Mouse (Mus musculus) hindbrain, embryonic 10.5 days (tissue): ENCODE results near the gene Fry. TPM values are rescaled to one million over a fixed set of nuclear protein-coding genes. Genes with fewer than 3 reads are reported as not detected.
A peak's percentile ranks its signal among the peaks of the same experiment; 100 is the strongest.

Experiments
- DNase-seq: peaks from one replicate; pipeline ENCODE4 v3.0.0-alpha.2; 2017; ENCODE audit warnings: low spot score
- H3K27ac ChIP-seq: fragments of 300-500 bp; sonication (generic); 2 replicates; pipeline ENCODE4 v1.5.1; 2016; ENCODE audit warnings: mild to moderate bottlenecking, moderate library complexity
- H3K27me3 ChIP-seq: fragments of 300-500 bp; sonication (generic); 2 replicates; pipeline ENCODE4 v1.6.1; 2016; ENCODE audit warnings: mild to moderate bottlenecking; ENCODE audit not compliant: poor library complexity, insufficient read depth, severe bottlenecking
- H3K36me3 ChIP-seq: fragments of 300-500 bp; sonication (generic); 2 replicates; pipeline ENCODE4 v1.6.1; 2016; ENCODE audit warnings: mild to moderate bottlenecking, moderate library complexity
- H3K4me1 ChIP-seq: fragments of 300-500 bp; sonication (generic); replicated peaks from 2 replicates; pipeline ENCODE4 v1.6.1; 2016; ENCODE audit warnings: mild to moderate bottlenecking
- H3K4me3 ChIP-seq: fragments of 300-500 bp; sonication (generic); 2 replicates; pipeline ENCODE4 v1.5.1; 2016; ENCODE audit warnings: mild to moderate bottlenecking, moderate library complexity
- H3K9me3 ChIP-seq: fragments of 300-500 bp; sonication (generic); 2 replicates; pipeline ENCODE4 v1.6.1; 2016; ENCODE audit warnings: mild to moderate bottlenecking, moderate library complexity
- WGBS: fragments of 180-500 bp; shearing (Covaris S2); methylation state at CpG from one replicate; pipeline ENCODE4 v1.1.7; 2016; 5-methylcytosine and 5-hydroxymethylcytosine counted together
- polyA plus RNA-seq: library from polyadenylated mRNA; unstranded; fragments of >200 nt; fragmentation: Nextera tagmentation; extraction: Ambion mirVana; gene quantifications from 2 replicates; pipeline ENCODE4 v1.2.1, GENCODE M21; 2016

Gene Fry
- polyA plus RNA-seq, 1 experiment from 2014 or later: 12.5 TPM

GRCm38 (mm10) chr5:150161193-150161592 is 42.7 kb downstream of the Fry start:
- Histone ChIP-seq H3K4me3 (no peak overlapping the region), H3K27me3 (no peaks in the 10 kb centered on the region), H3K9me3 (no peaks in the 10 kb centered on the region), H3K27ac (no peak overlapping the region), H3K4me1 (no peaks in the 10 kb centered on the region; the same call in 1 of the 2 replicates), H3K36me3 (no peaks in the 10 kb centered on the region)
- no peak for DNase-seq
- 88% methylated on average over 6 of the region's 6 CpGs for WGBS

DNA sequence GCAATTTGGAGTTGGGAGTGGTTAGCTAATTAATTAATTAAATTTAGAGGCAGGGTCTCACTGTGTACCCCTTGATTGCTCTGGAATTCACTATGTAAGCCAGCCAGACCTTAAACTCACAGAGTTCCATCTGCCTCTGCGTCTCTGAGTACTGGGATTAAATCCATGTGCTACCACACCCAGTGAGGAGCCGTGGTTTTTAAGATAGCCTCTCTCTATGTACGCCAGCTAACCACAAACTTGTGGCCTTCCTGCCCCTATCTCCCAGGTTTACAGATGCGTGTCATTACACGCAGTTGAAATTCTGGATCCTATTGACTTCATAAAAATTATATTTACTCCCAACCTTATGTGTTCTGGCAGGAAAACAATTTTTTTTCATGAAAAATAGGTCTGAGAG is 43.5 kb downstream of the Fry start:
- WGBS: 90% methylated on average over 5 of the region's 5 CpGs
- Histone ChIP-seq H3K27ac (no peak overlapping the region), H3K4me3 (no peak overlapping the region), H3K4me1 (no peaks in the 10 kb centered on the region; the same call in 1 of the 2 replicates), H3K9me3 (no peaks in the 10 kb centered on the region), H3K27me3 (no peaks in the 10 kb centered on the region), H3K36me3 (no peaks in the 10 kb centered on the region)
- no peak for DNase-seq

- Histone ChIP-seq H3K9me3 (no peaks in the 10 kb centered on the region), H3K27me3 (no peaks in the 10 kb centered on the region), H3K36me3 (no peaks in the 10 kb centered on the region), H3K4me1 (no peaks in the 10 kb centered on the region; the same call in 1 of the 2 replicates), H3K27ac (no peak overlapping the region), H3K4me3 (no peak overlapping the region)
- no peak for DNase-seq
- WGBS: 91% methylated on average over 3 of the region's 3 CpGs
Observed at GRCm38 (mm10) chr5:150164671-150165070, 46.2 kb downstream of the Fry start.

GRCm38 (mm10) chr5:150166811-150167210 is 48.4 kb downstream of the Fry start:
- Histone ChIP-seq H3K36me3 (no peaks in the 10 kb centered on the region), H3K27me3 (no peaks in the 10 kb centered on the region), H3K9me3 (no peaks in the 10 kb centered on the region), H3K4me1 (no peaks in the 10 kb centered on the region), H3K27ac (no peak overlapping the region), H3K4me3 (no peak overlapping the region)
- 85% methylated on average over 5 of the region's 5 CpGs for WGBS
- no peak for DNase-seq

GRCm38 (mm10) chr5:150167287-150167686 is 48.8 kb downstream of the Fry start:
- H3K4me1 ChIP-seq: no peaks in the 10 kb centered on the region
- no peak for DNase-seq
- WGBS: 59% methylated on average over 2 of the region's 2 CpGs
- H3K27ac ChIP-seq: no peak overlapping the region
- no peaks in the 10 kb centered on the region for H3K27me3 ChIP-seq
- H3K4me3 ChIP-seq: no peak overlapping the region
- no peaks in the 10 kb centered on the region for H3K9me3 ChIP-seq
- no peaks in the 10 kb centered on the region for H3K36me3 ChIP-seq

DNA sequence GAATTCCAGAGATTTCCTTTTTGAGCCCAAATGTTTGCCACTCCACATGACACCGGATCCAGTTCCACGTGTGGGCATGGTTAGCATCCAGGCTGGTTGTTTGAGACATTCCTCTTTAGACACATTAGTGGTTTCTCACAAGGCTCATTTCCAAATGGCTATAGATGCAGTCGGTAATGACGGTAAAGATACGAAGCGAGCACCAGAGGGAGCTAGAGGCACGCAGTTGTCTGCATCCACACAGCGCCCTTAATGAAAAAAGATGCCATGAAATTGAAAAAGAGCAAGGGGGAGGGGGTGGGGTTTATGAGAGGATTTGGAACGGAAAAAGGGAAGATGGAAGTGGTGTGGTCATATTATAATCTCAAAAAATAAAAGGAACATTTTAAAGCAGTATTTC is 50.3 kb downstream of the Fry start:
- H3K4me3 ChIP-seq: no peak overlapping the region
- H3K36me3 ChIP-seq: no peaks in the 10 kb centered on the region
- H3K27ac ChIP-seq: no peak overlapping the region
- no peaks in the 10 kb centered on the region for H3K9me3 ChIP-seq
- 4% methylated on average over 9 of the region's 9 CpGs for WGBS
- DNase-seq: peak; percentile 62
- no peaks in the 10 kb centered on the region for H3K27me3 ChIP-seq
- no peaks in the 10 kb centered on the region for H3K4me1 ChIP-seq

DNA sequence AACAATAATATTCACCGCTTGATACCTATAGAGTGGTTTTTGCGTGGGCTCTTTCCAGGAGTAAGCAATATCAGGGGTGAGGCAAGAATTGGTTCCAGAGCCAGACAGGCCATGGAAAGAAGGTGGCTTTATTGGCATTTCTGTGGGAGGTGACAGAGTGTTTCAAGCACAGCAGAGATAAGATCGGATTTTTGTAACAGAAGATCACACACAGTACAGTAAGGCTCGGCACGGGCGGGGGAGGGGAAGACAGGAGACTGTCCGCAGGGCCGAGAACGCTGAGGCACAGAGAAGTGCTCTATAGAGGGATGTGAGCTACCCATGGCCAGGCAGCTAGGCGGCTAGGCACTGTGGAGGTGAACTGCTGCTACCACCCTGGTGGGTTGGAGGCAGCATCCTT is 53.1 kb downstream of the Fry start:
- no peaks in the 10 kb centered on the region for H3K27me3 ChIP-seq
- 65% methylated on average over 10 of the region's 10 CpGs for WGBS

GRCm38 (mm10) chr5:150173869-150174268 is 55.4 kb downstream of the Fry start:
- H3K36me3 ChIP-seq: no peaks in the 10 kb centered on the region
- no peak for DNase-seq
- H3K27ac ChIP-seq: no peak overlapping the region
- H3K27me3 ChIP-seq: no peaks in the 10 kb centered on the region
- peaks cover 4% of the 10 kb centered on the region for H3K9me3 ChIP-seq
- no peak overlapping the region for H3K4me3 ChIP-seq
- 83% methylated on average over 6 of the region's 6 CpGs for WGBS
- no peaks in the 10 kb centered on the region for H3K4me1 ChIP-seq

More for the DNA sequence above, 53.1 kb downstream of the Fry start:
- H3K27ac ChIP-seq: no peak overlapping the region
- H3K4me1 ChIP-seq: no peaks in the 10 kb centered on the region
- no peak overlapping the region for H3K4me3 ChIP-seq
- peaks cover 4% of the 10 kb centered on the region for H3K9me3 ChIP-seq
- H3K36me3 ChIP-seq: no peaks in the 10 kb centered on the region
- DNase-seq: no peak

GRCm38 (mm10) chr5:150174950-150175349 is 56.5 kb downstream of the Fry start:
- no peak for DNase-seq
- H3K4me3 ChIP-seq: no peak overlapping the region
- H3K27me3 ChIP-seq: no peaks in the 10 kb centered on the region
- no peaks in the 10 kb centered on the region for H3K36me3 ChIP-seq
- H3K4me1 ChIP-seq: no peaks in the 10 kb centered on the region
- peaks cover 4% of the 10 kb centered on the region for H3K9me3 ChIP-seq
- no peak overlapping the region for H3K27ac ChIP-seq

DNA sequence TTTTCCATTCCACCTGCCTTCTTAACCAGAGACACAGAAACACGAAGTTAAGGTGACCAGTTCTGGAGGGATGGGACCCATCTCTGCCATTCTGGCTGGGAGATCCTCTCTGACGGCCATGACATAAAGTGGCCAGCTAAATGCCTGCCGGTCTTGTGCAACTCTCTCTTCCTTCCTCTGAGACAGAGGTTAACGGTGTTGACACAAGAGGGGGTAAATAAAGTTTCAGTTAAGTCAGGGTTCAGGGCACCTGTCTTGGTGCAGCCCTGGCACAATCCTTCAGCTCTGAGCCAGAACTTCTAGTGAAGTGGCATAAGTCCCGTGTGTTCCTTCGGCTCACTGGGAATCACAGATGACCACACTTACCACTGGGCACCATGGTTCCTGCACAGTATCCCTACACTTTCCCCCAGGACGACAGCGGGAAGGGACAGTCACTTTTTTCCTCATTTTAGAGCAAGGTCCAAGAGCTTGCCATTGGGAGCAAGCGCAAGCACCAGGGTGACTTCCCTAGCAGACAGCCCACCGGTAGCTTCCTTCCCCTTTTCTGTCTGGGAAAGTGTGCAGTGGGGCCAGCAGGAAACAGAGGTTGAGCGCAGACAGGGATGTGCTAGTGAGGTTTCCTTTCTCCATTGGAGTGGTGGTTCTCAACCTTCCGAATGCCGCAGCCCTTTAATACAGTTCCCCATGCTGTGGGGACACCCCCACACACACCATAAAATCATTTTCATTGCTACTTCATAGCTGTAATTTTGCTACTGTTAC is 58.0 kb downstream of the Fry start:
- no peak for DNase-seq
- H3K9me3 ChIP-seq: peaks cover 4% of the 10 kb centered on the region
- H3K36me3 ChIP-seq: no peaks in the 10 kb centered on the region
- H3K27me3 ChIP-seq: no peaks in the 10 kb centered on the region
- H3K27ac ChIP-seq: no peak overlapping the region
- 89% methylated on average over 13 of the region's 13 CpGs for WGBS
- no peaks in the 10 kb centered on the region for H3K4me1 ChIP-seq
- H3K4me3 ChIP-seq: no peak overlapping the region

GRCm38 (mm10) chr5:150177757-150178156 is 59.3 kb downstream of the Fry start:
- no peaks in the 10 kb centered on the region for H3K27me3 ChIP-seq
- no peaks in the 10 kb centered on the region for H3K4me1 ChIP-seq
- WGBS: 77% methylated on average over 1 of the region's 1 CpGs
- DNase-seq: no peak
- H3K27ac ChIP-seq: no peak overlapping the region
- H3K4me3 ChIP-seq: no peak overlapping the region
- peaks cover 4% of the 10 kb centered on the region for H3K9me3 ChIP-seq
- no peaks in the 10 kb centered on the region for H3K36me3 ChIP-seq

- H3K9me3 ChIP-seq: peaks cover 4% of the 10 kb centered on the region
- no peaks in the 10 kb centered on the region for H3K36me3 ChIP-seq
- no peaks in the 10 kb centered on the region for H3K27me3 ChIP-seq
- WGBS: 90% methylated on average over 2 of the region's 2 CpGs
- H3K4me1 ChIP-seq: no peaks in the 10 kb centered on the region
- no peak overlapping the region for H3K27ac ChIP-seq
- DNase-seq: no peak
- no peak overlapping the region for H3K4me3 ChIP-seq
Observed at GRCm38 (mm10) chr5:150178194-150178801, 59.9 kb downstream of the Fry start.

DNA sequence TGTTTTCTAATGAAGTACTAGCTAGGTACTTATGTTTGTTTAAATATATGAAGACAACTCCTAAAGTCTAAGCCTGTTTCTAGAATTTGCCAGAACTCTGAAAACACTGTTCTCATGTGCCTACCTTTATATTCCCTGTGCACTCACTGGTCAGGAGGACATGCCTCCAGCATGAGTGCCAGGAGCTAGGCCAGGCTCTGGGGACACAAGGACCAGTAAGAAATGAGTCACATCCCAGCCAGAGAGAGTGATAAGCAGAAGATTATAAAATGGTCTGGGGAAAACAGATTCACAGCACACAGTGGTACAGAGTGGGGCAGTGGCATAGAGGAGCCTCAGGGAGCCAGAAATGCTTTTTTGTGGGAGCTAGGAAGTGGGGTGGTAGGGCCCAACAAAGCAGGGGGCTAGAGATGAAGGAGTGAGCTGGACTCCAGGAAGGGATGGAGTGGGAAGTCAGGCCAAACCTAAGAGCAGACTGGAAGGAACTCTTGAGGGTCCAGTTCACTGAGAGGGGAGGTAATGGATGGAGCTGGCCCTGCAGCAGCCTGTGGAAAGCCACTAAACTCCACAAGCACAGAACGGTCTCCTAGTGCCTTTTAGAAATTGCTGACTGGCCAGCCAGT is 62.7 kb downstream of the Fry start:
- Histone ChIP-seq H3K9me3 (no peaks in the 10 kb centered on the region), H3K36me3 (no peaks in the 10 kb centered on the region), H3K27ac (no peak overlapping the region), H3K4me3 (no peak overlapping the region), H3K4me1 (no peaks in the 10 kb centered on the region), H3K27me3 (no peaks in the 10 kb centered on the region)
- no peak for DNase-seq
- 84% methylated on average over 1 of the region's 1 CpGs for WGBS
